Mouse (Mus musculus) left cerebral cortex, adult 9 months (tissue): ENCODE measurements around the gene Arid1b.

Experiments used
- DNase-seq, 2 experiments: peaks; one replicate each; pipeline ENCODE4 v3.0.0; 2022; ENCODE audit warnings: low spot score in 2 of 2

The Arid1b gene

GRCm38 (mm10) chr17:5112116-5112515 is 118.0 kb downstream of the Arid1b start:
- DNase-seq: no peak

GRCm38 (mm10) chr17:5115952-5116351 is 121.8 kb downstream of the Arid1b start:
- DNase-seq: no peak

GRCm38 (mm10) chr17:5116990-5117389 is 122.9 kb downstream of the Arid1b start:
- DNase-seq: no peak

- DNase-seq: no peak
These were observed 124.0 kb downstream of the Arid1b start for GRCm38 (mm10) chr17:5118171-5118570.

GRCm38 (mm10) chr17:5124643-5125042 is 130.5 kb downstream of the Arid1b start:
- no peak for DNase-seq

GRCm38 (mm10) chr17:5125084-5125855 is 131.1 kb downstream of the Arid1b start:
- DNase-seq: no peak

GRCm38 (mm10) chr17:5125856-5126806 is 132.0 kb downstream of the Arid1b start:
- DNase-seq: no peak

- no peak for DNase-seq
These were observed 135.5 kb downstream of the Arid1b start for GRCm38 (mm10) chr17:5129606-5130005.

- no peak for DNase-seq
These were observed 136.0 kb downstream of the Arid1b start for GRCm38 (mm10) chr17:5130116-5130515.

GRCm38 (mm10) chr17:5131706-5132105 is 137.6 kb downstream of the Arid1b start:
- DNase-seq: no peak

GRCm38 (mm10) chr17:5132296-5132986 is 138.3 kb downstream of the Arid1b start:
- no peak for DNase-seq

- no peak for DNase-seq
These were observed 138.8 kb downstream of the Arid1b start for GRCm38 (mm10) chr17:5132987-5133355.

GRCm38 (mm10) chr17:5133831-5134230 is 139.7 kb downstream of the Arid1b start:
- no peak for DNase-seq

GRCm38 (mm10) chr17:5134271-5134670 is 140.1 kb downstream of the Arid1b start:
- DNase-seq: no peak

- DNase-seq: no peak
These were observed 143.8 kb downstream of the Arid1b start for GRCm38 (mm10) chr17:5137936-5138335.

GRCm38 (mm10) chr17:5138641-5139205 is 144.6 kb downstream of the Arid1b start:
- DNase-seq: peak; percentile 85 to 90

GRCm38 (mm10) chr17:5139553-5139952 is 145.4 kb downstream of the Arid1b start:
- DNase-seq: no peak

GRCm38 (mm10) chr17:5143735-5144439 is 149.8 kb downstream of the Arid1b start:
- no peak for DNase-seq

GRCm38 (mm10) chr17:5150660-5151063 is 156.5 kb downstream of the Arid1b start:
- DNase-seq: no peak

- DNase-seq: no peak
These were observed 157.7 kb downstream of the Arid1b start for GRCm38 (mm10) chr17:5151852-5152251.

GRCm38 (mm10) chr17:5153461-5153860 is 159.3 kb downstream of the Arid1b start:
- no peak for DNase-seq
